Mouse (Mus musculus): ENCODE measurements around the gene Ascl4. TPM values are rescaled to one million over a fixed set of nuclear protein-coding genes. Genes with fewer than 3 reads are reported as not detected.

Gene Ascl4
- polyA plus RNA-seq, 1 experiment from 2014 or later, result 0.18 TPM

DNA sequence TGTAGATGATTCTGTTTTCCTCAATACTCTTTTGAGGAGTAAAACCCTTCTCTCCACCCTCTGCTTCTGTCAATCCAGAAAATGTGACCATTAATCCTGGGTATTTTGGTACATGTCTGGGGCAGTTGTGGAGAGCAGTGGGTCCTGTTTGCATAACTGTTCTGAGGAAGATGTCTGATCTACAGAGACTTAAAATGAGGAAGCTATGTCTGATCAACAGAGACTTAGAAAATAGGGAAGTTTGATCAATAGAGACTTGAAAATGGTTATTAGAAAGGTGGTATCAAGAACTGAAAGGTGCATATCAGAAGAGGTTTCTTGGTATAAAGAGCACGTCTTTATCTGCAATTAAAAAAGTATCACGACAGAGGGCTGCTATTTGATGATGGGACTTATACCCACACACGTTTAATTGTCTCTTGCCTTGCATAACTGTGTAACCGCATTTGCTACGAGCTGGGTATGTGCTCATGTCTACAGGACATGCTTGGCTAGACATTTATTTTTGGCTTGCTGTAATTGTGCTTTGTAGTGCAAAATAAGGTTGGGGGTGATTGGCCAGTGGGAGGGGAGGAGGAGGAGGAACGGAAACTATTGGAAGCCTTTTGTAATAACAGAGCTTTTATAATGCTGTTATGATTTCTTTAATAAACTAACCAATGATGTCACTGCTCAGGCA lies 24.4 kb downstream of the Ascl4 start:
- H3K4me2 ChIP-seq (ENCODE audit: low read depth, low read length), result no peak overlapping the region
- peaks cover 3% of the 10 kb centered on the region; the same call in 1 of the 2 replicates for H3K4me1 ChIP-seq (ENCODE audit: control insufficient read depth, insufficient read depth, low read length)
- H3K36me3 ChIP-seq (ENCODE audit: control insufficient read depth, insufficient read depth, low read length), result peaks cover 10% of the 10 kb centered on the region; the same call in 1 of the 2 replicates
- no peak overlapping the region for H3K4me3 ChIP-seq (ENCODE audit: low read length)
- WGBS, result 88% methylated on average over 6 of the region's 6 CpGs
- no peak overlapping the region for H3K27ac ChIP-seq (ENCODE audit: low read length)
- no peaks in the 10 kb centered on the region for H3K27me3 ChIP-seq (replicated peaks; ENCODE audit: control insufficient read depth, insufficient read depth, low read length)
- H3K9me3 ChIP-seq (ENCODE audit: control insufficient read depth, low read length), result no peaks in the 10 kb centered on the region
- ATAC-seq, result no peak
- no peak overlapping the region for H3K9ac ChIP-seq (ENCODE audit: low read depth, low read length)

DNA sequence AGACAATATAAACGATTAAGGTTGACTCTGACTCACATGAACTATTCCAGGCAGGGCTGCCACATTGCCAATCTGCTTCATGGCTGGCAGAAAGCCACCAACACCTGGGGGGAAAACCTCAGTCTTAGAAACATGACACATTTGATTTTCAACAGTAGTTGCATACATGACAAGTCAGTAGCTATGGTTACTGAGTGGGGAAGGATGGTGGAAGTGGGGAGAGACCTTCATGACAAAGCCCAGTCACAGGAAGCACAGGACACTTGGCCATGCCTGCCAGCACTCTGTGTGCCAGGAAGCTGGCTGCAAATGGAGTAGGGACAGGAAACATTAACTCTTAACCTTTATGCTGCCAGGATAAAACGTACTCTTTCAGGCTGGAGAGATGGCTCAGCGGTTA lies 25.9 kb downstream of the Ascl4 start:
- 75% methylated on average over 3 of the region's 3 CpGs for WGBS
- no peaks in the 10 kb centered on the region for H3K27me3 ChIP-seq (replicated peaks; ENCODE audit: control insufficient read depth, insufficient read depth, low read length)
- H3K4me3 ChIP-seq (ENCODE audit: low read length), result no peak overlapping the region
- no peaks in the 10 kb centered on the region for H3K9me3 ChIP-seq (ENCODE audit: control insufficient read depth, low read length)
- no peak overlapping the region for H3K4me2 ChIP-seq (ENCODE audit: low read depth, low read length)
- H3K27ac ChIP-seq (ENCODE audit: low read length), result no peak overlapping the region
- peaks cover 7% of the 10 kb centered on the region; the same call in 1 of the 2 replicates for H3K36me3 ChIP-seq (ENCODE audit: control insufficient read depth, insufficient read depth, low read length)
- ATAC-seq, result no peak
- H3K4me1 ChIP-seq (ENCODE audit: control insufficient read depth, insufficient read depth, low read length), result peaks cover 3% of the 10 kb centered on the region; the same call in 1 of the 2 replicates
- H3K9ac ChIP-seq (ENCODE audit: low read depth, low read length), result no peak overlapping the region

DNA sequence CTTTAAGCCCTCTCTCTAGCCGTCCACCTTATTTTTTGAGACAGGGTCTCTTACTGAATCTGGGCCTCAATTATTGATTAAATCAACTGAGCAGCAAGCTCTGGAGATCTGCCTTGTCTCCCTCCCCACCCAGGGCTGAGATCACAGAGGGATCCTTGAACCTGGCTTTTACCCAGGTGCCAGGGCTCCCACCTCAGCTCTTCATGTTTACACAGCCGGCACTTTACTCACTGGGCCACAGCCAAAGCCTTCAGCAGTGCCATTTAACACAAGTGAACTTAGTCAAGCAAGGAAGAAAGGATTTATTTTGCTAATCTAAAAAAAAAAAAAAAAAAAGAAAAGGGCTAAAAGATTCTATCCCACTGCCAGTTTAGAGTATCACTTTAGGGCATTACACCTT lies 26.9 kb downstream of the Ascl4 start:
- WGBS, result 70% methylated on average over 2 of the region's 2 CpGs
- Histone ChIP-seq H3K27ac (ENCODE audit: low read length) (no peak overlapping the region), H3K9me3 (ENCODE audit: control insufficient read depth, low read length) (no peaks in the 10 kb centered on the region), H3K4me1 (ENCODE audit: control insufficient read depth, insufficient read depth, low read length) (peaks cover 3% of the 10 kb centered on the region; the same call in 1 of the 2 replicates), H3K9ac (ENCODE audit: low read depth, low read length) (no peak overlapping the region), H3K36me3 (ENCODE audit: control insufficient read depth, insufficient read depth, low read length) (0 out of 2 replicates have a peak, but pooled peaks cover 2% of the 10 kb centered on the region), H3K27me3 (replicated peaks; ENCODE audit: control insufficient read depth, insufficient read depth, low read length) (no peaks in the 10 kb centered on the region), H3K4me3 (ENCODE audit: low read length) (no peak overlapping the region), H3K4me2 (ENCODE audit: low read depth, low read length) (no peak overlapping the region)
- ATAC-seq, result no peak

DNA sequence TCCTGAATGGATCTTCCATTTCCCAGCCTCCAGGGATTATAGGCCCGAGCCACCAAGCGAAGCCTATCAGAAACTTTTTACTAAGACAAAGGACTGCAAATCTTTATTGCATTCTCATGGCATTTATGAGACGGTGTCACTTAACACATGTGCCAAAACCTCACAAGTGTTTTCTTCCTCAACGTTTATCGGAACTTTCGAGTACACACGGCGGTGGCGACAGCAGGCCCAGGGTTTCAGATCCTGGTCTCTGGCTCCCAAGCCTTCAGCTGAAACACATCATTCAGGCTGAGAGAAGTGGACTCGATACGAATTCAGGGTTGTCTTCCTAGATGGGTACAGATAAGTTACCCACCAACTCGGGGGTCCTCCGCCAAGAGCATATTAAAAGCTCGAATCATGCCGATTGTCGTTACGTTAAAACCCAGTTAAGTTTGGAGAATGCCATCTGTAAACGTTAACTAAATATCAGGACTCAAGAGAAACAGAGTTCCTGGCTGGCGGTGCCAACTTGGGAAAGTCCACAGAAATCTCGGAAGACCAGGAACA lies 29.5 kb downstream of the Ascl4 start:
- Histone ChIP-seq H3K4me2 (ENCODE audit: low read depth, low read length) (peak overlapping the region; percentile 85), H3K9me3 (ENCODE audit: control insufficient read depth, low read length) (no peaks in the 10 kb centered on the region), H3K4me3 (ENCODE audit: low read length) (peak overlapping the region; percentile 94), H3K36me3 (ENCODE audit: control insufficient read depth, insufficient read depth, low read length) (0 out of 2 replicates have a peak, but pooled peaks cover 2% of the 10 kb centered on the region), H3K27me3 (replicated peaks; ENCODE audit: control insufficient read depth, insufficient read depth, low read length) (no peaks in the 10 kb centered on the region), H3K9ac (ENCODE audit: low read depth, low read length) (peak overlapping the region; percentile 95), H3K27ac (ENCODE audit: low read length) (peak overlapping the region; percentile 53), H3K4me1 (ENCODE audit: control insufficient read depth, insufficient read depth, low read length) (peaks cover 3% of the 10 kb centered on the region; the same call in 1 of the 2 replicates)
- ATAC-seq, result 0 out of 2 replicates have a peak, but pooled peaks have one; percentile 12
- WGBS, result 3% methylated on average over 20 of the region's 20 CpGs

DNA sequence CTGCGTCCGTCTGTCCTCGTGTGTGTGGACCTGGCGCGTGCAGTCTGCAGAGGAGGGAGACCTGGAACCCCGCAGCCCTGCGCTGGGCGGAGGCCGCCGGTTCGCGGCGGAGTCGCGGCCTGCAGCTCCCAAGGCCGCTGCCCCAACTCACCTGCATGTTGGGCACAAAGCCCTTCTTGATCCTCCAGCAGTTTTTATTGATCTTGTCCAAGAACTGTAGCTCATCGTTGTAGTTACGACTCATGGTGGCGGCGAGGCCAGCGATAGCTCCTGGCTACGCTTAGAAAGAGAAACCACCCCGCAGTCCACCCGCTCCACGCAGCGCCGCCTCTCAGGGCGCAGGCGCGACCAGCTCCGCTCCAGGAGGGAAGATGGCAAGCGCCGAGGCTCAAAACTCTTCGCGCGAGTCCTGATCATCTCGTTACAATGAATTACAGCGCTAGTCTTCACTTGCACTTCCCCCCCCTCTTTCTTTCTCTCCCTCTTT lies 30.0 kb downstream of the Ascl4 start, which contains the start of gene Rtcb:
Gene Rtcb, minus strand, starts transcription at position 360 of the 487 bp plus-strand sequence.
- Histone ChIP-seq H3K4me2 (ENCODE audit: low read depth, low read length) (peak within 1 kb of the TSS; percentile 85), H3K4me3 (ENCODE audit: low read length) (peak within 1 kb of the TSS; percentile 94), H3K4me1 (ENCODE audit: control insufficient read depth, insufficient read depth, low read length) (peaks cover 3% of the 10 kb centered on the region; the same call in 1 of the 2 replicates), H3K9ac (ENCODE audit: low read depth, low read length) (peak within 1 kb of the TSS; percentile 95), H3K27ac (ENCODE audit: low read length) (peak within 1 kb of the TSS; percentile 53), H3K9me3 (ENCODE audit: control insufficient read depth, low read length) (no peaks in the 10 kb centered on the region), H3K36me3 (ENCODE audit: control insufficient read depth, insufficient read depth, low read length) (0 out of 2 replicates have a peak, but pooled peaks cover 2% of the 10 kb centered on the region), H3K27me3 (replicated peaks; ENCODE audit: control insufficient read depth, insufficient read depth, low read length) (no peaks in the 10 kb centered on the region)
- under 1% methylated on average over 38 of the region's 38 CpGs for WGBS
- ATAC-seq, result peak; percentile 91

DNA sequence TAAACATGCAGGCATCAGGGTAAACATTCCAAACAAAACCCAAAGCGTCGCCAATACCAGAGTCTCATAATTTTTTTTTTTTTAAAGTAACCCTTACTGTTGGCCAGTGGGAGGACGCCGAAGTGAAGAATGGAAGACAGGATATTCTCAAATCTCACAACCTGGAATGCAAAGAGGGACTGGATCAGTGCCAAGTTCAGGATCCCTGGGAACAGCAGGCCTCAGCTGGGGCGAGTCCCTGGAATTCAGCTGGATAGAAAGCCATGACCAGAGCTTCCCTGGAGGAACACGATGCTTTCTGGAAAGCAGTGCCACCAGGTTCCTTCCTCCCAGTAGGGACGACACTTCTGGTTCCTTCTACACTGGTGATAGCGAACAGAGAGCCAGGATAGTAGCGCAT lies 35.4 kb downstream of the Ascl4 start:
- H3K36me3 ChIP-seq (ENCODE audit: control insufficient read depth, insufficient read depth, low read length), result no peaks in the 10 kb centered on the region
- no peak overlapping the region for H3K4me2 ChIP-seq (ENCODE audit: low read depth, low read length)
- WGBS, result 48% methylated on average over 9 of the region's 9 CpGs
- no peaks in the 10 kb centered on the region for H3K4me1 ChIP-seq (ENCODE audit: control insufficient read depth, insufficient read depth, low read length)
- H3K27me3 ChIP-seq (replicated peaks; ENCODE audit: control insufficient read depth, insufficient read depth, low read length), result no peaks in the 10 kb centered on the region
- H3K9ac ChIP-seq (ENCODE audit: low read depth, low read length), result no peak overlapping the region
- ATAC-seq, result no peak
- no peak overlapping the region for H3K4me3 ChIP-seq (ENCODE audit: low read length)
- H3K27ac ChIP-seq (ENCODE audit: low read length), result no peak overlapping the region
- H3K9me3 ChIP-seq (ENCODE audit: control insufficient read depth, low read length), result no peaks in the 10 kb centered on the region

DNA sequence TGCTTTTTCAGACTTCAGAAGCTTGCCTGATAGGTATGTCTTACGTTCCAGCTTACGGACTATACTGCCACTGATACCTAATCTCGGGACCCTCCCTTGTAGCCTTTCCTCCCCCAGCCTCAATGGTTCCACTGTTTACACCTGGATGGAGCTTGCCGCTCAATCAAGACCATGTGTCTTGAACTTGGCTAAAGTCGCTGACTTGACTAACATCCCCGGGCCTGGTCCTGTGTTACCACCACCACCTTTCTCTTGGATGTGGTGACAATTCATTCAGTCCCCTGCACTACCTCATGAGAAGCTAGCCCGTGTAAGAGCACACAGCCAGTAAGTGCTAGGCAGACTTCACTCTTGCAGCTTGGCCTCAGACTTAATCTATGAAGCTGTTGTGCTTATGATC lies 36.8 kb downstream of the Ascl4 start:
- no peak overlapping the region for H3K9ac ChIP-seq (ENCODE audit: low read depth, low read length)
- no peak overlapping the region for H3K4me3 ChIP-seq (ENCODE audit: low read length)
- H3K27ac ChIP-seq (ENCODE audit: low read length), result no peak overlapping the region
- no peaks in the 10 kb centered on the region for H3K4me1 ChIP-seq (ENCODE audit: control insufficient read depth, insufficient read depth, low read length)
- H3K27me3 ChIP-seq (replicated peaks; ENCODE audit: control insufficient read depth, insufficient read depth, low read length), result no peaks in the 10 kb centered on the region
- ATAC-seq, result no peak
- no peak overlapping the region for H3K4me2 ChIP-seq (ENCODE audit: low read depth, low read length)
- no peaks in the 10 kb centered on the region for H3K9me3 ChIP-seq (ENCODE audit: control insufficient read depth, low read length)
- WGBS, result 87% methylated on average over 7 of the region's 7 CpGs
- H3K36me3 ChIP-seq (ENCODE audit: control insufficient read depth, insufficient read depth, low read length), result no peaks in the 10 kb centered on the region

DNA sequence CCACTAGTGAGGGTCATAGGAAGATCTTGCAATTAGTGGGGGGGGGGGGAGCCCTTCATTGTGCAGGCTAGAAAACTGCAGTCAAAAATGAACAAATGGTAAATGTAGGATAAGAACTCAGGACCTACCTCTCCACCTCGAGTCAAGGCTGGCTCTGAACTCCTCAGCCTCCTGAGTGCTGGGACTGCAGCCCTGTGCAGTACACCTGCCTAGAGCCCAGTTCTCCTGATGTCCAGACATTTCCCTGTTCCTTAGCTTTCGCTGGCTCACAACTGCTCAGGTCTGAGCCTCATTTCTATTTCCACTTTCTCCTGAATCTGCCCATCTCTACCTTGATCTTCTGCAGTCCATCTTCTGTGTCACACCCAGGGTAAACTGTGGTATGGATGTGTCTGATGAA lies 39.0 kb downstream of the Ascl4 start:
- Histone ChIP-seq H3K4me2 (ENCODE audit: low read depth, low read length) (no peak overlapping the region), H3K4me1 (ENCODE audit: control insufficient read depth, insufficient read depth, low read length) (no peaks in the 10 kb centered on the region), H3K9ac (ENCODE audit: low read depth, low read length) (no peak overlapping the region), H3K27me3 (replicated peaks; ENCODE audit: control insufficient read depth, insufficient read depth, low read length) (no peaks in the 10 kb centered on the region), H3K36me3 (ENCODE audit: control insufficient read depth, insufficient read depth, low read length) (no peaks in the 10 kb centered on the region), H3K4me3 (ENCODE audit: low read length) (no peak overlapping the region), H3K9me3 (ENCODE audit: control insufficient read depth, low read length) (no peaks in the 10 kb centered on the region), H3K27ac (ENCODE audit: low read length) (no peak overlapping the region)
- no peak for ATAC-seq
- WGBS, result 57% methylated on average over 2 of the region's 2 CpGs

DNA sequence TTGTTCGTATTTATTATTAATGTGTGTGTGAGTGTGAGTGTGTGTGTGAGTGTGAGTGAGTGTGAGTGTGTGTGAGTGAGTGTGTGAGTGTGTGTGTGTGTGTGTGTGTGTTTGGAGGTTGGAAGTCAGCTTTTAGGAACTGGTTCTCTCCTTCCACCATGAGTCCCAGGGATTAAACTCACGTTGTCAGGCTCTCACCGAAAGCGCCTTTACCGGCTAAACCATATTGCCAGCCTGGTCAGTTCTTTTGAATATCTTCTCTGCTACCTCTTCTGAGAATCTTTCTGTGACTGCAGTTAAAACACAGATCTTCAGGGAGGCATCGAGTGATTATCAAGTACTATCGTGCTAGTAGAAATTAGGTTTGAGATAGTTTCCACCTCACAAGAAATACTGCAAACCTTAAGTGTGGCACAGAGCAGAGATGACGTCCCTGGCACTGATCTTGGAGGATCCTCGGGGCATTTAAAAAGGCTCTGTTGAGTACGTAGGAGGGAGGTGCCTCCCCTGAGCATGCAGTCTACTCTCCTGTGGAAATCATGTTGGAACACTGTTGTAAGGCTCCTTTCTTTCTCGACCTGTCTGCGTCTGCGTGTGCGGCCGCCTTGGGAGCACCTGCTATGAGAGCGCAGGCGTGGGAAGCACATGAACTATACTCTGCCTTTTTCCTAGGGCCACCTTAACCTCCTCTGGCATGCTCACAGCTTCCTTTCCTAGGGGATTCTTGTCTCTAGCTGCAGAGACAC lies 40.1 kb downstream of the Ascl4 start:
- H3K9ac ChIP-seq (ENCODE audit: low read depth, low read length), result no peak overlapping the region
- 62% methylated on average over 17 of the region's 17 CpGs for WGBS
- H3K27me3 ChIP-seq (replicated peaks; ENCODE audit: control insufficient read depth, insufficient read depth, low read length), result no peaks in the 10 kb centered on the region
- no peaks in the 10 kb centered on the region for H3K4me1 ChIP-seq (ENCODE audit: control insufficient read depth, insufficient read depth, low read length)
- H3K27ac ChIP-seq (ENCODE audit: low read length), result no peak overlapping the region
- ATAC-seq, result peak; percentile 28; the same call in 1 of the 2 replicates
- no peaks in the 10 kb centered on the region for H3K36me3 ChIP-seq (ENCODE audit: control insufficient read depth, insufficient read depth, low read length)
- no peak overlapping the region for H3K4me2 ChIP-seq (ENCODE audit: low read depth, low read length)
- no peak overlapping the region for H3K4me3 ChIP-seq (ENCODE audit: low read length)
- no peaks in the 10 kb centered on the region for H3K9me3 ChIP-seq (ENCODE audit: control insufficient read depth, low read length)
